Mouse (Mus musculus) kidney, embryonic 15.5 days (tissue): ENCODE data around the gene Eipr1. TPM values are rescaled to one million over a fixed set of nuclear protein-coding genes. Genes with fewer than 3 reads are reported as not detected.

Source experiments
- ATAC-seq: fragments of 200-750 bp; cut with Nextera tagmentation; replicated peaks from 2 replicates; pipeline ENCODE4 v1.8.0; 2017; ENCODE audit warnings: moderate TSS enrichment; ENCODE audit not compliant: low FRiP score
- H3K27ac ChIP-seq: fragments of 300-500 bp; sonication (generic); 2 replicates; pipeline ENCODE4 v1.5.1; 2015; ENCODE audit warnings: mild to moderate bottlenecking, inconsistent platforms
- H3K27me3 ChIP-seq: fragments of 300-500 bp; sonication (generic); 2 replicates; pipeline ENCODE4 v1.6.1; 2015; ENCODE audit warnings: inconsistent platforms
- H3K36me3 ChIP-seq: fragments of 300-500 bp; sonication (generic); 2 replicates; pipeline ENCODE4 v1.6.1; 2015; ENCODE audit warnings: inconsistent platforms
- H3K4me1 ChIP-seq: fragments of 300-500 bp; sonication (generic); 2 replicates; pipeline ENCODE4 v1.6.1; 2015; ENCODE audit warnings: inconsistent platforms
- H3K4me2 ChIP-seq: fragments of 300-500 bp; sonication (generic); 2 replicates; pipeline ENCODE4 v1.6.1; 2015; ENCODE audit warnings: moderate library complexity, mild to moderate bottlenecking, inconsistent platforms
- H3K4me3 ChIP-seq: fragments of 300-500 bp; sonication (generic); replicated peaks from 2 replicates; pipeline ENCODE4 v1.5.1; 2015; ENCODE audit warnings: mild to moderate bottlenecking, inconsistent platforms
- H3K9ac ChIP-seq: fragments of 300-500 bp; sonication (generic); 2 replicates; pipeline ENCODE4 v1.6.1; 2015; ENCODE audit warnings: mild to moderate bottlenecking, inconsistent platforms
- H3K9me3 ChIP-seq: fragments of 300-500 bp; sonication (generic); replicated peaks from 2 replicates; pipeline ENCODE4 v1.6.1; 2016; ENCODE audit warnings: inconsistent platforms
- WGBS: fragments of 180-500 bp; shearing (Covaris S2); methylation state at CpG from one replicate; pipeline ENCODE4 v1.1.7; 2015; ENCODE audit warnings: mixed read lengths; 5-methylcytosine and 5-hydroxymethylcytosine counted together
- polyA plus RNA-seq: library from polyadenylated mRNA; unstranded; fragments of >200 nt; fragmentation: Nextera tagmentation; extraction: Ambion mirVana; gene quantifications from 2 replicates; pipeline ENCODE4 v1.2.1, GENCODE M21; 2015

Gene Eipr1
- polyA plus RNA-seq, 1 experiment from 2014 or later = 36.6 TPM

GRCm38 (mm10) chr12:28831066-28831733 is 79.6 kb downstream of the Eipr1 start:
- no peaks in the 10 kb centered on the region for H3K27me3 ChIP-seq
- ATAC-seq = peak; percentile 64; the same call in 1 of the 2 replicates
- no peak overlapping the region for H3K27ac ChIP-seq
- H3K4me2 ChIP-seq = no peak overlapping the region
- H3K9me3 ChIP-seq = no peaks in the 10 kb centered on the region
- H3K36me3 ChIP-seq = 0 out of 2 replicates have a peak, but pooled peaks cover 5% of the 10 kb centered on the region
- no peak overlapping the region for H3K4me3 ChIP-seq
- no peaks in the 10 kb centered on the region for H3K4me1 ChIP-seq
- 35% methylated on average over 7 of the region's 7 CpGs for WGBS
- H3K9ac ChIP-seq = no peak overlapping the region

- Histone ChIP-seq H3K4me2 (no peak overlapping the region), H3K4me3 (no peak overlapping the region), H3K4me1 (peaks cover 8% of the 10 kb centered on the region), H3K27ac (no peak overlapping the region), H3K27me3 (no peaks in the 10 kb centered on the region), H3K9me3 (no peaks in the 10 kb centered on the region), H3K9ac (no peak overlapping the region), H3K36me3 (0 out of 2 replicates have a peak, but pooled peaks cover 1% of the 10 kb centered on the region)
- 69% methylated on average over 6 of the region's 6 CpGs for whole genome bisulfite sequencing
- ATAC-seq = no peak
Observed at GRCm38 (mm10) chr12:28834266-28834665, 82.7 kb downstream of the Eipr1 start.

GRCm38 (mm10) chr12:28835683-28836082 is 84.1 kb downstream of the Eipr1 start:
- no peak overlapping the region for H3K27ac ChIP-seq
- no peak overlapping the region for H3K9ac ChIP-seq
- ATAC-seq = no peak
- no peaks in the 10 kb centered on the region for H3K9me3 ChIP-seq
- H3K4me1 ChIP-seq = peaks cover 8% of the 10 kb centered on the region
- no peaks in the 10 kb centered on the region for H3K27me3 ChIP-seq
- no peak overlapping the region for H3K4me3 ChIP-seq
- WGBS = 90% methylated on average over 3 of the region's 3 CpGs
- H3K36me3 ChIP-seq = no peaks in the 10 kb centered on the region
- H3K4me2 ChIP-seq = no peak overlapping the region

GRCm38 (mm10) chr12:28838268-28838667 is 86.7 kb downstream of the Eipr1 start:
- ATAC-seq = no peak
- 26% methylated on average over 4 of the region's 4 CpGs for WGBS
- Histone ChIP-seq H3K27ac (no peak overlapping the region), H3K4me2 (no peak overlapping the region), H3K9me3 (no peaks in the 10 kb centered on the region), H3K4me3 (no peak overlapping the region), H3K9ac (no peak overlapping the region), H3K27me3 (no peaks in the 10 kb centered on the region), H3K4me1 (peaks cover 8% of the 10 kb centered on the region), H3K36me3 (no peaks in the 10 kb centered on the region)

- no peak for ATAC-seq
- H3K9me3 ChIP-seq = no peaks in the 10 kb centered on the region
- H3K4me3 ChIP-seq = no peak overlapping the region
- no peak overlapping the region for H3K4me2 ChIP-seq
- peaks cover 8% of the 10 kb centered on the region for H3K4me1 ChIP-seq
- no peak overlapping the region for H3K27ac ChIP-seq
- H3K27me3 ChIP-seq = no peaks in the 10 kb centered on the region
- WGBS = 72% methylated on average over 7 of the region's 7 CpGs
- H3K9ac ChIP-seq = no peak overlapping the region
- no peaks in the 10 kb centered on the region for H3K36me3 ChIP-seq
Observed at GRCm38 (mm10) chr12:28838971-28839370, 87.4 kb downstream of the Eipr1 start.

- 77% methylated on average over 5 of the region's 5 CpGs for WGBS
- Histone ChIP-seq H3K9ac (no peak overlapping the region), H3K4me1 (peaks cover 8% of the 10 kb centered on the region), H3K9me3 (no peaks in the 10 kb centered on the region), H3K4me3 (no peak overlapping the region), H3K4me2 (no peak overlapping the region), H3K27me3 (no peaks in the 10 kb centered on the region), H3K36me3 (no peaks in the 10 kb centered on the region), H3K27ac (no peak overlapping the region)
- ATAC-seq = no peak
Observed at GRCm38 (mm10) chr12:28841179-28841698, 89.6 kb downstream of the Eipr1 start.

- Histone ChIP-seq H3K9ac (no peak overlapping the region), H3K27ac (no peak overlapping the region), H3K27me3 (no peaks in the 10 kb centered on the region), H3K4me3 (no peak overlapping the region), H3K4me1 (no peaks in the 10 kb centered on the region), H3K36me3 (no peaks in the 10 kb centered on the region), H3K4me2 (no peak overlapping the region), H3K9me3 (no peaks in the 10 kb centered on the region)
- ATAC-seq = no peak
- 66% methylated on average over 8 of the region's 8 CpGs for WGBS
Observed at GRCm38 (mm10) chr12:28845811-28846210, 94.2 kb downstream of the Eipr1 start.

- H3K9me3 ChIP-seq = no peaks in the 10 kb centered on the region
- 65% methylated on average over 6 of the region's 6 CpGs for WGBS
- no peak overlapping the region for H3K9ac ChIP-seq
- H3K4me1 ChIP-seq = no peaks in the 10 kb centered on the region
- H3K27me3 ChIP-seq = no peaks in the 10 kb centered on the region
- no peak overlapping the region for H3K4me3 ChIP-seq
- H3K36me3 ChIP-seq = no peaks in the 10 kb centered on the region
- H3K27ac ChIP-seq = no peak overlapping the region
- ATAC-seq = no peak
- no peak overlapping the region for H3K4me2 ChIP-seq
Observed at GRCm38 (mm10) chr12:28847401-28847800, 95.8 kb downstream of the Eipr1 start.

- ATAC-seq = no peak
- no peak overlapping the region for H3K9ac ChIP-seq
- H3K4me2 ChIP-seq = no peak overlapping the region
- H3K27ac ChIP-seq = no peak overlapping the region
- no peaks in the 10 kb centered on the region for H3K9me3 ChIP-seq
- no peaks in the 10 kb centered on the region for H3K27me3 ChIP-seq
- H3K4me1 ChIP-seq = no peaks in the 10 kb centered on the region
- no peak overlapping the region for H3K4me3 ChIP-seq
- WGBS = 63% methylated on average over 18 of the region's 18 CpGs
- no peaks in the 10 kb centered on the region for H3K36me3 ChIP-seq
Observed at GRCm38 (mm10) chr12:28848726-28849612, 97.4 kb downstream of the Eipr1 start.

GRCm38 (mm10) chr12:28859495-28860263 is 108.1 kb downstream of the Eipr1 start:
- H3K9ac ChIP-seq = no peak overlapping the region
- no peak overlapping the region for H3K4me3 ChIP-seq
- H3K9me3 ChIP-seq = no peaks in the 10 kb centered on the region
- WGBS = 78% methylated on average over 11 of the region's 11 CpGs
- peaks cover 13% of the 10 kb centered on the region for H3K4me1 ChIP-seq
- 0 out of 2 replicates have a peak, but pooled peaks cover 1% of the 10 kb centered on the region for H3K36me3 ChIP-seq
- H3K27ac ChIP-seq = no peak overlapping the region
- H3K4me2 ChIP-seq = no peak overlapping the region
- no peaks in the 10 kb centered on the region for H3K27me3 ChIP-seq
- no peak for ATAC-seq

- ATAC-seq = no peak
- Histone ChIP-seq H3K9ac (no peak overlapping the region), H3K36me3 (0 out of 2 replicates have a peak, but pooled peaks cover 7% of the 10 kb centered on the region), H3K4me1 (peaks cover 13% of the 10 kb centered on the region), H3K4me3 (no peak overlapping the region), H3K4me2 (no peak overlapping the region), H3K27me3 (no peaks in the 10 kb centered on the region), H3K9me3 (no peaks in the 10 kb centered on the region), H3K27ac (no peak overlapping the region)
- 46% methylated on average over 5 of the region's 5 CpGs for WGBS
Observed at GRCm38 (mm10) chr12:28860264-28860560, 108.6 kb downstream of the Eipr1 start.
